Mouse (Mus musculus): ENCODE measurements around the gene Ky. TPM values are rescaled to one million over a fixed set of nuclear protein-coding genes. Genes with fewer than 3 reads are reported as not detected.

Ky gene
- polyA plus RNA-seq, 1 experiment, result 1.4 TPM

DNA sequence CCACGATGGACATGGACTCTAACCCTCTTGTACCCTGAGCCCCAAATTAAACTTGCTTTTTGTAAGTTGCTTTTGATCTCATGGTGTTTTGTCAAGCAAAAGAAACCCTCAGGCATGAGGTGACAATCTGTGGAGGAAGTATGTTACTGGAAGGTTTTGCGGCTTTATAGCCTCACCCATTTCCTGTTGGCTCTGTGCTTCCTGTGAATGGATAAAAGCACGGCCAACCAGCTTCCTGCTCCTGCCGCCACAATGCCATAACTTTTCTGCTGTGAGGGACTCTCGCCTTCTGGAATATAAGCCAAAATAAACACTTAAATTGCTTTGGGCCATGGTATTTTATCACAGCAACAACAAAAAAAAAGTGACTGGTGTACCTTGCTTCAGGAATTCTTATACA is 71.9 kb downstream of the Ky start:
- no peaks in the 10 kb centered on the region for H3K36me3 ChIP-seq (ENCODE audit: control insufficient read depth, insufficient read depth, low read length, poor library complexity, severe bottlenecking)
- no peaks in the 10 kb centered on the region for H3K27me3 ChIP-seq (ENCODE audit: control insufficient read depth, insufficient read depth, low read length, poor library complexity, severe bottlenecking)
- no peak overlapping the region for H3K4me3 ChIP-seq (ENCODE audit: low read depth, low read length)
- no peak overlapping the region for H3K9ac ChIP-seq (ENCODE audit: low read depth, poor library complexity, severe bottlenecking)
- no peaks in the 10 kb centered on the region for H3K9me3 ChIP-seq (replicated peaks; ENCODE audit: control insufficient read depth, insufficient read depth, low read length, poor library complexity, severe bottlenecking)
- no peak overlapping the region for H3K27ac ChIP-seq (ENCODE audit: insufficient read depth, low read length)
- no peak for TF ChIP-seq POLR2A (IDR thresholded peaks at IDR 0.05; ENCODE audit: insufficient read depth, low read length)
- TF ChIP-seq CTCF (IDR thresholded peaks at IDR 0.05; ENCODE audit: low read depth, low read length), result no peak
- H3K4me1 ChIP-seq (ENCODE audit: control insufficient read depth, insufficient read depth, low read length), result no peaks in the 10 kb centered on the region

DNA sequence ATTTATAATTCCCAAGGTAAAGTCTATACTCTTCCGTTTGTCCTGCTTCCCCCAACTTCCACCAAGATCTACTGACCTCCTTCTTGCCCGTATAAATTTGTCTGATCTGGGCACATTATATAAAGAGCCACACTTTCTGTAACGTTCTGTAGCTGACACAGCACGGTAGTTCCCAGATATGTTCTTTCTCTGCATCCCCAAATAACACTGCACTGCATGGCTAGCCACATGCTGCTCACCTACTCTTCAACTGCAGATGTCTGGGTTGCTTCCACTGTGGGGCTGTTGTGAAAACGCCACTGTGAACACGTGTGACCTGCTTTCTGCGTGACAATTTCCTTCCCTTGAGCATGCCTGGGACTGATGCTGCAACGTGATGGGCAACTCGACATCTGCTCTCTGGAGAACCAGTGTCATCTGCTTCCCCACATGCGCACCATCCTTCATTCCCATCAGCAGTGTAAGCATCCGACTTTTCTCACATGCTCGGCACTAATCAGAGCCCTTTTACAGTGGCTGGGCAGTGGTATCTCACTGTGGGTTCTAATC is 76.4 kb downstream of the Ky start:
- Histone ChIP-seq H3K9ac (ENCODE audit: low read depth, poor library complexity, severe bottlenecking) (no peak overlapping the region), H3K4me1 (ENCODE audit: control insufficient read depth, insufficient read depth, low read length) (no peaks in the 10 kb centered on the region), H3K4me3 (ENCODE audit: low read depth, low read length) (no peak overlapping the region), H3K27me3 (ENCODE audit: control insufficient read depth, insufficient read depth, low read length, poor library complexity, severe bottlenecking) (no peaks in the 10 kb centered on the region), H3K36me3 (ENCODE audit: control insufficient read depth, insufficient read depth, low read length, poor library complexity, severe bottlenecking) (no peaks in the 10 kb centered on the region), H3K9me3 (replicated peaks; ENCODE audit: control insufficient read depth, insufficient read depth, low read length, poor library complexity, severe bottlenecking) (no peaks in the 10 kb centered on the region), H3K27ac (ENCODE audit: insufficient read depth, low read length) (no peak overlapping the region)
- TF ChIP-seq EP300 (IDR thresholded peaks at IDR 0.05; ENCODE audit: insufficient read depth, low read depth, low read length) (no peak), CTCF (IDR thresholded peaks at IDR 0.05; ENCODE audit: low read depth, low read length) (no peak), POLR2A (IDR thresholded peaks at IDR 0.05; ENCODE audit: insufficient read depth, low read length) (no peak)

DNA sequence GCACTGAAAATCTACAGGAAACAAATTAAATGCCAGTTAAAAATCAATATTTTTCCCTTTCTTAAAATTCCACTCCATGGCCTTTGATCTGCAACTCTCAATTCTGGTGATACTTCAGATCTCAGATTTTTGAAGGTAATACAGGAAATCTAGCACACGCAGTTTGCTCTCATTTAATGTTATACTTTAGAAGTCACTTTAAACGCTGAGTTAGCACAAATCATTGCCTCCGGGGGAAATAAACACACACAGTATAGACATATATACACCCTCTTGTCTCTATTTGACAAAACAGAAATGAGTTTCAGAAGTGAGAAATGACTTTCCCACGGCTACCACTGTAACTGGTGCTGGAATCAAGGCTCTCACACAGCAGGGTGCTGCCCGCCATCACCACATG is 81.8 kb downstream of the Ky start:
- Histone ChIP-seq H3K36me3 (ENCODE audit: control insufficient read depth, insufficient read depth, low read length, poor library complexity, severe bottlenecking) (no peaks in the 10 kb centered on the region), H3K9me3 (replicated peaks; ENCODE audit: control insufficient read depth, insufficient read depth, low read length, poor library complexity, severe bottlenecking) (no peaks in the 10 kb centered on the region), H3K4me3 (ENCODE audit: low read depth, low read length) (no peak overlapping the region), H3K27ac (ENCODE audit: insufficient read depth, low read length) (no peak overlapping the region), H3K4me1 (ENCODE audit: control insufficient read depth, insufficient read depth, low read length) (no peaks in the 10 kb centered on the region), H3K9ac (ENCODE audit: low read depth, poor library complexity, severe bottlenecking) (no peak overlapping the region), H3K27me3 (ENCODE audit: control insufficient read depth, insufficient read depth, low read length, poor library complexity, severe bottlenecking) (no peaks in the 10 kb centered on the region)
- TF ChIP-seq CTCF (IDR thresholded peaks at IDR 0.05; ENCODE audit: low read depth, low read length) (no peak), EP300 (IDR thresholded peaks at IDR 0.05; ENCODE audit: insufficient read depth, low read depth, low read length) (no peak), POLR2A (IDR thresholded peaks at IDR 0.05; ENCODE audit: insufficient read depth, low read length) (no peak)

DNA sequence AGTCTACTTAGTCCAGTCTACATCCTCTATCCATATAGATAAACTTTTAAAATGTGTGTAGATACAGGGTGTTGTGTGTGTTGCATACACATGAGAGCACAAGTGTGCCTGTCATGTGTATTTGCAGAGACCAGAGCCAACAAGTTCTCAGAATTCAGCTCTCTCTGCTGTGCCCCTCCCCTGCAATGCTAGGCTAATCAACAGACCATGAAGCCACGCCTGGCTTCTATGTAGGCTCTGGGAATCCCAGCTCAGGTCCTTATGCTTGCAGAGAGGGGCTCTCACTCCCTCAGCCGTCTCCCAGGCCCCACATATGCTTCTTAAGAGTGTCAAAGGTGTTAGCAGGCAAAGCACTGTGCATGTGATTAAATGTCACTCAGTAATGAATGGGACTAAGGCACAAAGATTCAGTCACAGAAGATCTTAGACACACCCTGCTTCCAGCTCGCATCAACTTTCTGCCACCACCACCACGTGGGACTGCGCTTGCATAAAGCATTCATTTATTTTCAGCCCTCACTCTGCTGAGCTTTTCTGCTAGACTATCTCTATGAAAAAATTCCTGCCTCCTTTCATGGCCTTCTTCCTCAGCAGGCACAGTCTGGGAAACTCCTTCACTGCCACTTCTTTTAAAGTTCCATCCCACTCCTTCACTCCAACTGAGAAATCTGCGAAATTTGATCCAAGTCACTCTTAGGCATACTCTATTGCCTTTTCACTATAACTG is 89.3 kb downstream of the Ky start:
- no peak overlapping the region for H3K27ac ChIP-seq (ENCODE audit: insufficient read depth, low read length)

More for the DNA sequence above, 89.3 kb downstream of the Ky start:
- Histone ChIP-seq H3K9ac (ENCODE audit: low read depth, poor library complexity, severe bottlenecking) (no peak overlapping the region), H3K4me1 (ENCODE audit: control insufficient read depth, insufficient read depth, low read length) (no peaks in the 10 kb centered on the region), H3K27me3 (ENCODE audit: control insufficient read depth, insufficient read depth, low read length, poor library complexity, severe bottlenecking) (no peaks in the 10 kb centered on the region), H3K36me3 (ENCODE audit: control insufficient read depth, insufficient read depth, low read length, poor library complexity, severe bottlenecking) (0 out of 2 replicates have a peak, but pooled peaks cover 2% of the 10 kb centered on the region), H3K4me3 (ENCODE audit: low read depth, low read length) (no peak overlapping the region), H3K9me3 (replicated peaks; ENCODE audit: control insufficient read depth, insufficient read depth, low read length, poor library complexity, severe bottlenecking) (no peaks in the 10 kb centered on the region)
- no peak for TF ChIP-seq POLR2A (IDR thresholded peaks at IDR 0.05; ENCODE audit: insufficient read depth, low read length)
- TF ChIP-seq CTCF (IDR thresholded peaks at IDR 0.05; ENCODE audit: low read depth, low read length), result no peak
- no peak for TF ChIP-seq EP300 (IDR thresholded peaks at IDR 0.05; ENCODE audit: insufficient read depth, low read depth, low read length)

Other genes with a start within 250 kb of the Ky start
- 0.20 and 0.52 TPM in 2 replicates for gene Ephb1, start 151.1 kb upstream of the Ky start, polyA plus RNA-seq (2011; ENCODE audit: insufficient read depth, insufficient read length, low read depth, missing spikeins)
- 76.4 and 87.9 TPM in 2 replicates for gene Anapc13, start 120.5 kb downstream of the Ky start, polyA plus RNA-seq (2011; ENCODE audit: insufficient read depth, insufficient read length, low read depth, missing spikeins)
- gene Cep63, start 120.8 kb downstream of the Ky start, polyA plus RNA-seq (2011; ENCODE audit: insufficient read depth, insufficient read length, low read depth, missing spikeins), result 20.9 and 23.5 TPM in 2 replicates
- gene Amotl2, start 210.9 kb downstream of the Ky start, polyA plus RNA-seq (2011; ENCODE audit: insufficient read depth, insufficient read length, low read depth, missing spikeins), result 227 and 231 TPM in 2 replicates

All from ES-Bruce4 (cell line).